Mouse (Mus musculus) megakaryocyte, embryonic 14.5 days (primary cell): Measurements from ENCODE around the gene Nudt15. TPM values are rescaled to one million over a fixed set of nuclear protein-coding genes. Genes with fewer than 3 reads are reported as not detected.
"Not testable (repeated sequence)": the region's sequence is repeated elsewhere in the genome, so short reads cannot be mapped to it uniquely, and the experiment has no call there.

Source experiments
- H3K27me3 ChIP-seq: replicated peaks from 2 replicates; pipeline ENCODE3; 2012; ENCODE audit warnings: inconsistent platforms
- H3K36me3 ChIP-seq: replicated peaks from 2 replicates; pipeline ENCODE3; 2012; ENCODE audit warnings: low read length, inconsistent platforms, mixed read lengths
- H3K4me1 ChIP-seq: 2 replicates; pipeline ENCODE4 v1.6.1; 2012; ENCODE audit warnings: inconsistent platforms
- H3K4me3 ChIP-seq: replicated peaks from 2 replicates; pipeline ENCODE3; 2012; ENCODE audit warnings: moderate library complexity, mild to moderate bottlenecking, inconsistent platforms
- H3K9me3 ChIP-seq: 2 replicates; pipeline ENCODE4 v1.6.1; 2012; ENCODE audit warnings: inconsistent platforms
- FLI1 ChIP-seq: IDR thresholded peaks from 2 replicates; pipeline ENCODE4 v1.6.1; 2012; ENCODE audit warnings: low read length, inconsistent platforms, mixed read lengths
- GATA1 ChIP-seq: IDR thresholded peaks from 3 replicates; pipeline ENCODE4 v1.6.1; 2012; ENCODE audit warnings: mixed read lengths, low read length, inconsistent platforms, borderline replicate concordance
- polyA plus RNA-seq: library from polyadenylated mRNA; stranded (reverse); fragments of >175 nt; gene quantifications from 2 replicates; pipeline ENCODE4 v1.2.3, GENCODE M21; 2012; ENCODE audit warnings: low replicate concordance; ENCODE audit not compliant: insufficient read depth

Nudt15 gene
- polyA plus RNA-seq: 0.08 TPM in 1 of 2 replicates, not detected in the other

GRCm38 (mm10) chr14:73548051-73548450, at the start of gene Nudt15:
TSS of gene Nudt15 (minus strand) at chr14:73548242.
- peaks cover 8% of the 10 kb centered on the region for H3K9me3 ChIP-seq
- no peak within 1 kb of the TSS for H3K4me3 ChIP-seq
- peaks cover 44% of the 10 kb centered on the region for H3K4me1 ChIP-seq
- no peak for TF ChIP-seq FLI1
- no peak for TF ChIP-seq GATA1
- no peaks in the 10 kb centered on the region for H3K27me3 ChIP-seq
- H3K36me3 ChIP-seq: no peaks in the 10 kb centered on the region

GRCm38 (mm10) chr14:73592166-73592565, 44.1 kb upstream of the Nudt15 start:
- Histone ChIP-seq H3K36me3 (peaks cover 93% of the 10 kb centered on the region), H3K27me3 (no peaks in the 10 kb centered on the region), H3K4me1 (peaks cover 15% of the 10 kb centered on the region), H3K4me3 (no peak overlapping the region), H3K9me3 (no peaks in the 10 kb centered on the region)
- TF ChIP-seq FLI1 (no peak), GATA1 (no peak)

GRCm38 (mm10) chr14:73588080-73588479, 40.0 kb upstream of the Nudt15 start:
- no peak overlapping the region for H3K4me3 ChIP-seq
- no peak for TF ChIP-seq FLI1
- TF ChIP-seq GATA1: no peak
- H3K4me1 ChIP-seq: peaks cover 19% of the 10 kb centered on the region
- peaks cover 76% of the 10 kb centered on the region for H3K36me3 ChIP-seq
- no peaks in the 10 kb centered on the region for H3K27me3 ChIP-seq
- H3K9me3 ChIP-seq: peaks cover 4% of the 10 kb centered on the region; the same call in 1 of the 2 replicates

- peaks cover 87% of the 10 kb centered on the region for H3K36me3 ChIP-seq
- H3K27me3 ChIP-seq: no peaks in the 10 kb centered on the region
- H3K4me1 ChIP-seq: peaks cover 20% of the 10 kb centered on the region
- peaks cover 11% of the 10 kb centered on the region; the same call in 1 of the 2 replicates for H3K9me3 ChIP-seq
- TF ChIP-seq FLI1 (no peak), GATA1 (no peak)
- no peak overlapping the region for H3K4me3 ChIP-seq
Observed at GRCm38 (mm10) chr14:73576336-73576735, 28.3 kb upstream of the Nudt15 start.

- Histone ChIP-seq H3K36me3 (peaks cover 84% of the 10 kb centered on the region), H3K4me1 (peaks cover 25% of the 10 kb centered on the region), H3K9me3 (peaks cover 11% of the 10 kb centered on the region; the same call in 1 of the 2 replicates), H3K4me3 (peak overlapping the region; percentile 59), H3K27me3 (no peaks in the 10 kb centered on the region)
- TF ChIP-seq GATA1 (no peak), FLI1 (no peak)
Observed at GRCm38 (mm10) chr14:73574053-73574452, 26.0 kb upstream of the Nudt15 start.

GRCm38 (mm10) chr14:73571143-73571542, 23.1 kb upstream of the Nudt15 start:
- TF ChIP-seq GATA1: no peak
- TF ChIP-seq FLI1: no peak
- peaks cover 12% of the 10 kb centered on the region for H3K4me1 ChIP-seq

GRCm38 (mm10) chr14:73569831-73570230, 21.8 kb upstream of the Nudt15 start:
- H3K9me3 ChIP-seq, H3K27me3 ChIP-seq, H3K4me3 ChIP-seq: not testable (repeated sequence)
- Histone ChIP-seq H3K4me1 (peaks cover 10% of the 10 kb centered on the region), H3K36me3 (peaks cover 67% of the 10 kb centered on the region)

More at GRCm38 (mm10) chr14:73571143-73571542, 23.1 kb upstream of the Nudt15 start:
- Histone ChIP-seq H3K9me3 (peaks cover 11% of the 10 kb centered on the region; the same call in 1 of the 2 replicates), H3K36me3 (peaks cover 75% of the 10 kb centered on the region), H3K27me3 (no peaks in the 10 kb centered on the region), H3K4me3 (no peak overlapping the region)

GRCm38 (mm10) chr14:73553122-73553696, 5.2 kb upstream of the Nudt15 start:
- H3K36me3 ChIP-seq: peaks cover 25% of the 10 kb centered on the region
- no peaks in the 10 kb centered on the region for H3K9me3 ChIP-seq
- no peak for TF ChIP-seq FLI1
- no peak for TF ChIP-seq GATA1
- peaks cover 72% of the 10 kb centered on the region for H3K4me1 ChIP-seq
- H3K27me3 ChIP-seq: no peaks in the 10 kb centered on the region
- H3K4me3 ChIP-seq: peak overlapping the region; percentile 96

- Histone ChIP-seq H3K4me1 (peaks cover 72% of the 10 kb centered on the region), H3K36me3 (peaks cover 19% of the 10 kb centered on the region), H3K4me3 (peak overlapping the region; percentile 96), H3K9me3 (no peaks in the 10 kb centered on the region), H3K27me3 (no peaks in the 10 kb centered on the region)
- TF ChIP-seq GATA1 (no peak), FLI1 (no peak)
Observed at GRCm38 (mm10) chr14:73552341-73553121, 4.5 kb upstream of the Nudt15 start.

- Histone ChIP-seq H3K36me3 (peaks cover 10% of the 10 kb centered on the region), H3K9me3 (no peaks in the 10 kb centered on the region), H3K27me3 (no peaks in the 10 kb centered on the region), H3K4me1 (peaks cover 69% of the 10 kb centered on the region), H3K4me3 (no peak overlapping the region)
- TF ChIP-seq GATA1 (no peak), FLI1 (no peak)
Observed at GRCm38 (mm10) chr14:73551164-73551563, 3.1 kb upstream of the Nudt15 start.
